Mouse (Mus musculus) spleen, postnatal 10 days (tissue): Measurements from ENCODE around the gene Sertad2.
A peak's percentile ranks its signal among the peaks of the same experiment; 100 is the strongest.

Source experiments
- DNase-seq, 2 experiments: peaks; one replicate each; pipeline ENCODE4 v3.0.0; 2021 to 2022; ENCODE audit warnings: low spot score in 2 of 2

Sertad2 gene

DNA sequence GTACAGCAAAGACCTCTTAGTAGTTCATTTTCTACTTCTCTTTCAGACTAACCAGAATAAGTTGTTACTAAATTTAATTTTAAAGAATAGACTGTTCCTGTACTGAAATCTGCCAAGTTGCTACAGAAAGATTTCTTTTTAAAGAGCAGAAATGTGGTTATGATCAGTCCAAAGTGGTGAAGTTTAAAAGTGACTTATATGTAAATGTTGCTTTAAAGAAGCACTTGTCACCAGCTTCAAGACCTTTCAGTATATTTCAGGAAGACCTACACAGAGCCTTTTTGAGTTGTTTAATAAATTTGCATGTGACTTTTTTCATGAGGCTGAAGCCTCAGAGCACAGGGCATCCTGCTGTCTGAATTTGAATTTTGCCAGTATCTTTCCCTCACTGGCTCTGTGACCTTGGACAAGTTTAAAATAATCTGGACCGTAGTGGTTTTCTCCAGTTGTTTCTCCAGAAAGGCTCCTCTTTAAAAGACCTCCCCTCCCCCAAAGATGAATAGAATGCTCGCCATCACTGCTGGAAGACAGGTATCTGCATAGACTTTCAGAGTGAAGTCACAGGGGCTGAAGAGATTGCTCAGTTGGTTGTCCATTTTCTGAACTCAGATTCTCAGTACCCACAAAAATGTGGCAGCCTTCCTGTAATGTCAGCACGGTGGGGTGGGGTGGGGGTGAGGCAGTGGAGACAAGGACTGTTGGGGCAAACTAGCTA is 1.9 kb downstream of the Sertad2 start:
- no peak for DNase-seq

DNA sequence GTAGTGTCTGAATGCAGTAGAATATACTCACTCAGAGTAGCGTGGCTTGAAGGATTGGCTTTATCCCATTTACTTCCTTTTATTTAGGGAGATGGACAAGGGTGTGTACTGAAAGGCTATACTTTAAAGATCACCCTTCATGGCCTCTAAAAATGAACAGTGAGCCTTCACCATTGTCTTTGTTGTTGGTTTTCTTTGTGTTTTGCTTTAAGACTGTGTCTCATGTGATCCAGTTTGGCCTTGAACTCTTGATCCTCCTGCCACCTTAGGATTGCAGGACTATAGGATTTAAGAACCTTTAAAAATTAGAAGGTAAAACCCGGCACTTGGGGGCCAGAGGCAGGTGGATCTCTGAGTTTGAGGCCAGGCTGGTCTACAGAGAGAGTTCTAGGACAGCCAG is 6.4 kb downstream of the Sertad2 start:
- no peak for DNase-seq

DNA sequence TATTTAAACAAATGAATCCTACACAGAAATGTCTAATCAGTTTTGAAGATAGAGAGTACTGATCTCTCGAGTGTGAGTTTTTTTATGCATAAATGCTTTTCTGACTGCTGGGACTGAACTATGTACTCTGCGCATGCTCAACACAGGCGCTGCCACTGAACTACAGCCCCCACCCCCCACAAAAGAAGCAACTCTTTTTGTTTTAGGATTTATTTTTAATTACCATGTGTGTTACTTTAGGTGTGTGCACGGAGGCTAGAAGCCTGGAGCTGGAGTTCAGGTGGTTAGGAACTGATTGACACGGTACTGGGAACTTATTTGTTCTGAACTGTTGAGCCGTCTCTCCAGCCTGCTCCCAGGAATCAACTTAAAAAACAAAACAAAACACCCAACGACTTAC is 7.1 kb downstream of the Sertad2 start:
- DNase-seq = no peak

DNA sequence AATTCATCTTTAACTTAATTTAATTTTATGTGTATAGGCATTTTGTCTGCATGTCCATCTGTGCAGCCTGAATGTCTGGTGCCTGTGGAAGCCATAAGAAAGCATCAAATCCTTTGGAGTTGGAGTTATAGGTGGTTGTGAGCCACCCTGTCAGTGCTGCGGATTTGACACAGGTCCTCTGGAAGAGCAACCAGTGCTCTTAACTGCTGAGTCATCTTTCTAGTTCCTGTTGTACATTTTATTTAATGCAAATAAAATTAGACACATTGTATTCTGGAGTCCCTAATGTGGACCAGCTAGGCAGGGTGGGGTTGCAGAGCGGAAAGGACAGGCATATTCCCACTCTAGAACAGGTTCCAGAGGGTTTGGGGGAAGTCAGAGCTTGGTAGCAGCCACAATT is 9.0 kb downstream of the Sertad2 start:
- DNase-seq = no peak

DNA sequence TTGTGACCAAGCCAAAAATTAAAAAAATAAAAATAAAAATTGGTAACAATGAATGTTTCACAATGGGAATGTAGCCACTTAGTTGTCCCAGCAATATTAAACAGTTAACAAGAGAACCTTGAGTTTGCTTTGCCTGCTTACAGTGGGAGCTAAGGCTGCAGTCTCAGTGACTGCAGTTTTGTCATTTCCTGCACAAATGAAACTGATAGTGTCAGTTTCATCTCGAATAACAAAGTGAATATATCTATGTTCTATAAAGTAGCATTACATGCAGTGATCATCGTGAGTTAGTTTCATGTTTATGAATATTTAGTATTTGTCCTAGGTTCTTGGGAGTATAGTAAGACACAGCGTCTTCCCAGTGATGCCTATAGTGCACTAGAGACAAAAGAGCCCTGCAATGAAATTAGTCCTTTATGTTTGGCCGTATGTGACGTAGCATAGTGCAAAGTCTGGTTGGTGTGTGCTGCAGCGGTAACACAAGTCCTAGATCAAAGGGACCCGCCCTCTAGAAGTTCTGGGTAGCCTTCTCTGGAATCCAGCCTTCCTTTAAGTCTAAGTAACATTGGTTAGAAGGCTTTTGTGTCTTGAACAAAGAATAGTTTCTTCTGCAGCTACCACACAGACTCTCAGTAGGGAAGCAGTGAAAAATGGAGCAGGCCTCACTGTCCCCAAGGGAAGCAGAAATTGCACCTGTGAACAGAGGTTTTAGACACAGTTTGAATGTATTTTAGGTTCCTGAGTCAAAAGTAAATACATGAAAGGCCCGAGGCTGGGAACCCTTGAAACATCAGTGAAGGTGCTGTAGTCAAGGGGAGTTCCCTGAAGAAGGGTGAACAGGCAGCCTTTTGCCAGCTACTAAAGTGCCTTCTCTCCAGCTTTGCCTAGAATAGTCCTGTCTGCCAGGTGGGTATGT is 10.0 kb downstream of the Sertad2 start:
- peak in 1 of 2 experiments; percentile 20 for DNase-seq

DNA sequence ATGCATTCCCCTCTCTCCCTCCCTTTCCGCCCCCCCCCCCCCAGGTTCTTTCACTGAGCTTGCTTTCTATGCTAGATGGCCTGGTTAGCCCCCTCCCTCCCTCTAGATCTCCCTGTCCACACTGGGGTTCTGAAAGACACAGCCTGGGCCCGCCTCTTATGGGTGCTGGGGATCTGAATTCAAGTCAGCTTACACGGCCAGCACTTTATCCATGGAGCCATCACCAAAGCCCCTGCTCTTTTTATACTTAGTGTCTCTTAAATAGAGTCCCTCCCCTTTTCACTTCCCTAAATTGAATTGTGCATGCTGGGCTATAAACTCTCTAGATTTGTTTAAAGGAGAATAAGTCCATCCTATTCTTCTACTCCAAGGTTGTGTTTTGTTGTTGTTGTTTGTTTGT is 12.6 kb downstream of the Sertad2 start:
- DNase-seq = no peak

DNA sequence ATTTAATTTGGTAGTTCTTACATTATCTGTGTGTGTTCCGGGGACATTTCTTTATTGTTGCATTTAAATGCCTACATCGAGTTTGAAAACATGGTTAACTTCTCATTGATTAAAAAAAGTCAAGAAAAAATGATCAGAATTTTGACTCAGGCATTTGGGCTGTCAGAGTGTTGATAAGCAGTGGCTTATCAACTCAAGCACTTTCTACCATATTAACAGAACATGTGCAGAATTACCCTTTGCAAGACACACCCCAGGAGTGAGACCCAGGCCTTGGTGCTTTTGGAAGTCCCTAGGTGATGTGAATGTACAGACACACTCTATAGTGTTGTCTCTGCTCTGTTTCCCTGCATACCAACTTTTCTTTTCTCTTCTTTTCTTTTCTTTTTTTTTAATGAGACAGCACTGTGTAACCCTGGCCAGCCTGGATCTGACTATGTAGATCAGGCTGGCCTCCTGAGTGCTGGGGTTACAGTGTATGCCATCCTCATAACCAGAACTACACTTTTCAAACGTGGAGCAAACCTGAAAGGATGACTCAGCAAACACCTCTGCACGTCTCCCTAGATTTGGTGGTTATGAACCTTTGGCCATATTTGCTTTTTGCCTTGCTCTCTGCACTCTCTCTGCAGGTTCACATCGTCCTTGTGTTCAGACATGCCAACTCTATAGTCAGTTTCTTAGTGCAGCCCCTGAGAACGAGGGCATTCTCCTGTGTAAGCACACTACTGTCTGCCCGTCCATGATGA is 13.3 kb downstream of the Sertad2 start:
- no peak for DNase-seq

DNA sequence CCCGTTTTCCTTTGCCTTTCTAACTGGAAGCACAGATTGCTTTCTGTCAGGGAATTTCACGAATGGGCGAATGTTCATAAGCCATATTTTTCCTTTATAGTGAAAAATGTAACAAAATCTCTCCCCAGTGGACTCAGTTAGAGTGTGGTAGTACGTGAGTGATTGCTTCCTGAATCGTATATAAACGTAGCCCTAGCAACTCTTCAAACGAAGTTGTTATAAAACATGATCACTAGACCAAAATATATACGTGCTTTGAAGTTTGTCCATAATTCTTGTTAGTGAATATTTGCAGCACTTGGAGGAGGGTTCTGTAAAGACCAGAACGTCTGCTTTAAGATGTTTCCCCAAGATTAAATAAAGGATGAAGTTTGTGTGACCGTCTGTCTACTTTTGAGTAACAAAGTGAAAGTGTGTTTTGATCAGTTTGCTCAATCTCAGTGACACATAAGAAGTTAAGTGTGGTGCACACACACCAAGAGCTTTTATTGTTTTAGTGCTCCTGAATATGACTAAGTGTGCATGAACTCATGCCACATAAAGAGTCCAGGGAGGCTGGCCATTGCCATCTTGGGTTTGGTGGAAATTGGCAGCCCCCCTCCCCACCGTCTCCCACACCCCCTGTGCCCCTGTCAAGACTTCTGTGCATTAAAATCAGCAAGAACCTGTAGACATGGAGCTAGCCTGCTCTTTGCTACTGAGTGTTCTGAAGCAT is 16.3 kb downstream of the Sertad2 start:
- DNase-seq = no peak

DNA sequence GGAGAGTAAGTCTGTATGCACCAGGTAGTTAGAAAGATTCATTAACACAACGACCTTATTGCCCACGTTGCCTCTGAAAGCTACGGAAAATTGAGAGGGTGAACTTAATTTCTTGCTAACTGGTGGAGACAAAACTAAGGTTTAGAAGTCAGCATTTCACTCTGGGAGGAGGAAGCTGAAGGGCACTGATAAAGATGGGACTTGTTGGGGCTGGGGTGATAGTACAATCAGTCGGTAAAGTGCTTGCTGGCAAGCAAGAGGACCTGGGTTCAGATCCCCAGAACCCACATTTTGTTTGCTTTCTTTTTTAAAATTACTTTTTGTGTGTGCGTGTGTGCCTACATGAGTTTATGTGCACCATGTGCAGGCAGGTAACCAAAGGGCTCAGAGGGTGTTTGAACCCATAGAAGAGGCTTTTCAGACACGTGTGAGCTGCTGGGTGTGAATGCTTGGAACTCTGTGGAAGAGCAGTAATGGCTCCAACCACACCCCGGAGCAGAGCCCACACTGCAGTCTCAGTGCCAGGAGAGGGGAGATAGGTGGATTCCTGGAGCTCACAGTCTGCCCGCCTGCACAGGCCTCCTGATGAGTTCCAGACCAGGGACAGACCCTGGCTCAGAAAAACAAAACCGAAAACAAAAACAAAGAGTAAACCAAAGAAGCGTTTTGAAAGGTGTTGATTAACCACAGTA is 17.0 kb downstream of the Sertad2 start:
- DNase-seq = peak in 1 of 2 experiments; percentile 19

DNA sequence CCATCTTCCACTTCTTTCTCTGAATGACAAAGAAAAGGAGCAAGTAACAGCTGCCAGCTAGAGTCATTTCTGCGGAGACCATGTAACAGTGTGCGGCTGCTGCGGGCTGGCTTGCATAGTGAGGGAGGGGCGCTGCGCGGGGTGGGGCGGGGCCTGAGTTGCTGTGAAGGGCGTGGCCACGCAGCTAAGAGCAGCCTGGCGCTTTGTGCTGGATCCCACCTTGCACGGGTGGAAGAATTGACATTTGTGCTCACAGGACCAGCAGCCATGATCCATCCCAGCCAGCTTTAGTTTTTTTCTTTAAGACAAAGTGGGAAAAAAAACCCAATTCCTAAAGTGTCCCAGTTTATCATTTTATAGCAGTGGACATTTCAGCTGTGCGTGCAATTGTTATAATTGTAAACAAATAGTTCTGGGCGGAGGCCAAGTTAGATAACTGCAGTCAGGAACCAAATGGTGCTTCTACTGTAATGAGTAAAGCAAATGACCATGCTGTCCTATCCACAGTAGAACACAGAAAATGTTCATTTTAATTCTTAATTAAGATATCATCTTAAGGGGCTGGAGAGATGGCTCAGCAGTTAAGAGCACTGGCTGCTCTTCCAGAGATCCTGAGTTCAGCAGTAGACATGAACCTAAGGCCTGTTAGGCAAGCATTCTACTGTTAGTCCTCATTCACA is 18.4 kb downstream of the Sertad2 start:
- peak; percentile 36 to 70 for DNase-seq

DNA sequence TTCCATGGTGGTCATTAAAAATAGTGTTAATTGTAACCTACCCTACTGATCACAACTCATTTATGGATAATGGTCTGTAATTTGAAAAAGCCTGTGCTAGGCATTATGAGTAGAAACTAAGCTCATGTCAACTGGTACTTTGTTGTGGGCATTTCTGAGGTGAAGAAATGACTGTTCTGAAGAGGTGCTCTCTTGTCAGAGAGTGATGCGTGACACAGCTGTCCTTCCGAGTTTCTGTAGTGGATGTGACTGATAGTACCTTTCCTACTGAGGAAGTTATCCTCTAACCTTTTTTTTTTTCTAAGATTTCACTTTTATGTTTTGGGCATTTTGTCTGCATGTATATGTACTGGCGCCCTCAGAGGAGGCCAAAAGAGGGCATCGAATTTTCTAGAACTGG is 22.0 kb downstream of the Sertad2 start:
- no peak for DNase-seq

DNA sequence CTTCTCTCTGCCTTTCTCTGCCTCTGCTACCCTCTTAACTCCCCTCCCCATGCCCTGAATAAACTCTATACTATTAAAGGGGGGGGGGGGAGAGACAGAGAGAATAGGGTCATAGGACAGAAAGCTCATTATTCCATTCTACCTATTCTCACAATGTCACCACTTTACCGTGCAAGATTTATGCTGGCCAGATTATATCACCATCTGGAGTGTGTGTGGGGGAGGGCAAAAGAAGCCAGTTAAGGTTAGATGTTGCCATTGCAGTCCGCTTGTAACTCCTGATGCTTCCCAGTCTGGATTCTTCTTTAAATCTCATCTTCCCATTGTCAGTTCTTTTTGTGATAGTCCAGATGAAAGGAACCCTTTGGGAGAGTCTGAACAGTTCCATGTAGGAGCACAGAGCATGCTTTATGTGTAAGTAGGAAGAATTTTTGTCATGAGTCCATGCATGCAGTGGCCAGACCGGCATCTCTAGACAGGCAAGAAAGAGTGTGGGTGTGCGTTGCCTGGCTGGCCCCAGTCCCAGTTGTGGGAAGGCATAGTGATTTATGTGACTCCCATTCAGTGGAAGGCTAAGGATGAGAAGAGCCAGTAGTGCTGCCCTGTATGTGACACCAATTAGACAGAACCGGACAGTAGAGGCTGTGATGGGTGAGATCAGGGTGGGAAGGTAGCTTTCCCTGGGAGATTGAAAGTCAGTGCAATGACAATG is 28.8 kb downstream of the Sertad2 start:
- no peak for DNase-seq

DNA sequence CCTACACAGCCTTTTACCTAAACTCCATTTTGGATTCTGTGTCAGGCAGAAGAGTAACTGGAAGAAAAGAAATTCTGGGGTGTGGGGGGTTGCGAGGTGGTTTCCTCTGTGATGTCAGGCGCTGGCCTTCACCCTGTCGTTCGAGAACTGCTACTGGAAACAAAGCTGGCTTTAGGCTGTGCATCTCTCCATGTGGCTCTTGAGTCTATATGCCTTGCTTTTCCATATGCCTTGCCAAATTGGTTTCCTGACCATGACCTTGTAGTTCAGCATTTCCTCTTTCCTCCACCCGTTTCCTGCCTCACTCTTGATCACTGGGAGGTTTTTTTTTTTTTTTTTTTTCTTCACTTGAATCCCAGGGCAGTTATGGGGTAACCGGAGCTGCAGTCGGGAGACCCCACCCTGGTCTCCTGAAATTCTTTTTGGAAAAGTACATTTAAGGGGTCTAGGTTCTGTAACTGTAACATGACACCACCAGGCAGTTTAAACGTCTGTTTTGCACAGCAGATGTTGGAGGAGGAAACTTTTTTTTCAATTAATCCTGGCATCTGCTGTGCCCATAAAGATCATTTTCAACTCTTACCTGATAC is 33.1 kb downstream of the Sertad2 start:
- DNase-seq = peak in 1 of 2 experiments; percentile 7

DNA sequence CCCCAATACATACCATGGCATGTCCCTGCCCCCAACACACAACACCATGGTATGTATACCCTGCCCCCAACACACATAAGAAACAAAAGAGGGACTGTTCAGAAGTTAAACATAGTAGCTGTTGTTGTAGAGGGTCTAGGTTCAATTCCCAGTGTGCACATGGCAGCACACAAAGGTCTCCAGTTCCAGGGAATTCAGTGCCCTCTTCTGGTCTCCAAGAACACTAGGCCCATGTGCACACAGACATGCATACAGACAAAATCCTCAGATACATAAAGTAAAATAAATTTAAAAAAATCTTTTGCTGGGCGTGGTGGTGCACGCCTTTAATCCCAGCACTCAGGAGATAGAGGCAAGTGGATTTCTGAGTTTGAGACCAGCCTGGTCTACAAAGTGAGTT is 39.7 kb downstream of the Sertad2 start:
- DNase-seq = no peak

DNA sequence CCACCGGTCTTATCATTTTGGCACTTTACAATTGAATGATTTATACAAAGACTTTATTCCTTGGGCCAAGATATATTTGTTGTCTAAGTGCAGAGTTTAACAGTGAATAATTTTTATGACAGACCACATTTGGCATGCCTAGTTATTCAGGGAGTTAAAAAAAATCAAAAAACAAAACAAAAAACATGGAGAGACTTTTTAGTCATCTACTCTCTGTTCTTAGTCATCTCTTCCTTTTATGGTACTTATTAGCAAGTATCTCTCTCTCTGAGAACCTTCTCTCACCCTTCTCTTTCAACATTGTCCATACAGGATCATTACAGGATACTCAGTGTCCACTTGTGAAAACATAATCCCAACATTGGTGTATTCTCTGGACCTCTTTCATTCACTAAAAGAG is 42.2 kb downstream of the Sertad2 start:
- DNase-seq = no peak

DNA sequence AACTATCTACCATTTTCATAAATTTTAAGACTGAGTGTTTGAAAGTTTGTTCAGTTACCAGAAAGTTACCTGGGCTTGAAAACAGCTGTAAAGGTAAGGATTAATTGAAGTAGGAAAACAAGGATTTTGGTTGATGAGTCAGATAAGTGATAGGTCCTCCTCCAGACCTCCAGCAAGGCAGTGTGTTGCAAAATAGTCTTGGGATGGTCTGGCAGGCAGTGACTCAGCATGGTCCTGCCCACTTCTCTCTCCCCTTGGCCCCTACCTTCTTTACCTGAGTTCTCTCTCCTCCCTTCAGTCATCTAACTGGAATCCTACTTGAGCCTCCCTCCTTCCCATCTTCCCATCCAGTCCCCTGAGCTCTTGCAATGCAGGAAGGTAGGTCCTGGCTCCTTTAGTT is 43.1 kb downstream of the Sertad2 start:
- no peak for DNase-seq

DNA sequence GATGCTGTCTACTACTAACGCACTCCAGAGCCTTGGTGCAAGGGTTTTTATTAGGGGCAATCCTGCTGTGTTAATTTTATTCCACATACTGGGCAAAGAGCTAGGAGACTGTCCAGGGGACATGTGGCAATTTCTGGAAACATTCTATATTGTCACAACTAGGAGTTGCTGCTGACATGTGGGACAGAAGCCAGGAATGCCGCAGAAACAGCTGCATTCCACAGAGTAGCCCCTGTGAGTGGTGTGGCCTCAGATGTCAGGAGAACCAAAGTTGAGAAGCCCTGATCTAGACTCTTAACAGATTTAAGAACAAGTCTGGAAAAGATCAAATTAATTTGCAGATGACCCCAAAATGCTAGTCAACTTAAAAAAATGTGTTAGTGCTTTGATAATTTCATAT is 46.3 kb downstream of the Sertad2 start:
- DNase-seq = no peak

DNA sequence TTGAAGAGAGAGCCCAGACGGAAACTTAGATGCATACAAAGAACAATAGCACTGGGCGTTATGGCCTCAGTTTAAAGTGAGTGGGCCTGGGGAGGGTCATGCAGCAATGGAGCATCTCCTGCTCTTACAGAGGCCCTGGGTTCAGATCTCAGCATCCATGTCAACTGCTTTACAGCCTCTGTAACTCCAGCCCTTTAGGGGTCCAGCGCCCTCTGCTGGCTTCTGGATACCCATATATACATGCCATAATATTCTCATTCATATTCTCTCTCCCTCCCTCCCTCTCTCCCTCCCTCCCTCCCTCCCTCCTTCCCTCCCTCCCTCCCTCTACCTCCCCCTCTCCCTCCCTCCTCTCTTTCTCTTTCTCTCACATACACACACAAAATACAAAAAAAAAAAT is 49.0 kb downstream of the Sertad2 start:
- DNase-seq = peak; percentile 19 to 73
